Mouse (Mus musculus): ENCODE measurements around the gene Stat3. TPM values are rescaled to one million over a fixed set of nuclear protein-coding genes. Genes with fewer than 3 reads are reported as not detected.

Gene Stat3
- polyA plus RNA-seq, 1 experiment from 2014 or later = 23.3 TPM

- Histone ChIP-seq H3K4me3 (ENCODE audit: low read depth, low read length) (peak overlapping the region; percentile 17), H3K27ac (ENCODE audit: low read depth, low read length) (no peak overlapping the region)
These were observed 20.1 kb upstream of the Stat3 start for GRCm38 (mm10) chr11:100959464-100959810.

DNA sequence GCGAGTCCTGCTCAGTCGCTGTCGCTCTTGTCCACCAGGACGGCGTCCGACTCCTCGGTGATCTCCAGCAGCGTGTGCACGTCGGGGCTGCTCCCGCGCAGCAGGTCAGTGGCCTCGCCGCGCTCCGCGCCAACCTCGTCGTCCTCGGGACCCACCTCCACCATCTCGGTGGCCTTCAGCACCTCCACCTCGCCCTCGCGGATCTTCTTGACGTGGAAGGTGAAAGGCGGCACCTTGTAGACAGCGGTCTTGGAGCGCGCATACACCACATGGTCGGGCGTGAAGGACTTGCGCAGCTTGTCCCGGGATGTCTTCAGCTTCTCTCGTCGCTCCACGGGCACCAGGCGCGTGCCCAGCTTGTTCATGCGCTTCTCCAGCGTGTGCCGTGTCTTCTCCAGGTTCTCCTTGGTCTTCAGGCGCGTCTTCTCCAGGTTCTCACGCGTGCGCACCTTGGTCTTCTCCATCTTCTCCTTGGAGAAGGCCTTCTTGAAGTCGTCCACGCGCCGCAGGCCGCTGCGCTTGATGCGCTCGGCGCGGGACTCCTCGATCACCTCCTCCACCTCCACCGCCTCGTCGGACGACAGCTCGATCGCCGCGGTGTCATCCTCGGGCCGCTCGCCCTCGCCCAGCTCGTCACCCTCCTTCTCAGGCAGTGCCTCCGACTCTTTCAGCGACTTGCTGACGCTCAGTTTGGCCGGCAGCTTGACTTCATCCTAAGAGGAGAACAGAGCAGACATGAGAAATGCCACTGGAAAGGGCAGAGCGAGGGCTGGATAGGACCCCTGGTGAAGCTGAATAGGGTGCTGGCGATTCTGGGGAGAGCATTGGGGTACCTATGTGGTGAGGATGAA is 19.5 kb upstream of the Stat3 start:
- Histone ChIP-seq H3K36me3 (ENCODE audit: control insufficient read depth, insufficient read depth, low read length) (no peaks in the 10 kb centered on the region), H3K4me1 (ENCODE audit: control insufficient read depth, insufficient read depth, low read length) (no peaks in the 10 kb centered on the region), H3K27me3 (replicated peaks; ENCODE audit: control insufficient read depth, insufficient read depth, low read length) (peaks cover 26% of the 10 kb centered on the region), H3K9me3 (replicated peaks; ENCODE audit: control insufficient read depth, low read length) (no peaks in the 10 kb centered on the region), H3K9ac (ENCODE audit: low read length) (peak overlapping the region; percentile 17; the same call in 1 of the 2 replicates), H3K4me3 (ENCODE audit: low read depth, low read length) (peak overlapping the region; percentile 17), H3K27ac (ENCODE audit: low read depth, low read length) (no peak overlapping the region), H3K4me2 (ENCODE audit: low read length) (peak overlapping the region; percentile 39)
- ATAC-seq (no peak), DNase-seq (ENCODE audit: low spot score) (no peak)
- WGBS = 9% methylated on average over 76 of the region's 76 CpGs

More at GRCm38 (mm10) chr11:100959464-100959810, 20.1 kb upstream of the Stat3 start:
- peak; percentile 84 for DNase-seq (ENCODE audit: low spot score)
- Histone ChIP-seq H3K9me3 (replicated peaks; ENCODE audit: control insufficient read depth, low read length) (no peaks in the 10 kb centered on the region), H3K4me1 (ENCODE audit: control insufficient read depth, insufficient read depth, low read length) (no peaks in the 10 kb centered on the region), H3K4me2 (ENCODE audit: low read length) (peak overlapping the region; percentile 39), H3K9ac (ENCODE audit: low read length) (no peak overlapping the region), H3K27me3 (replicated peaks; ENCODE audit: control insufficient read depth, insufficient read depth, low read length) (peaks cover 26% of the 10 kb centered on the region), H3K36me3 (ENCODE audit: control insufficient read depth, insufficient read depth, low read length) (no peaks in the 10 kb centered on the region)
- WGBS = 3% methylated on average over 14 of the region's 14 CpGs
- no peak for ATAC-seq

DNA sequence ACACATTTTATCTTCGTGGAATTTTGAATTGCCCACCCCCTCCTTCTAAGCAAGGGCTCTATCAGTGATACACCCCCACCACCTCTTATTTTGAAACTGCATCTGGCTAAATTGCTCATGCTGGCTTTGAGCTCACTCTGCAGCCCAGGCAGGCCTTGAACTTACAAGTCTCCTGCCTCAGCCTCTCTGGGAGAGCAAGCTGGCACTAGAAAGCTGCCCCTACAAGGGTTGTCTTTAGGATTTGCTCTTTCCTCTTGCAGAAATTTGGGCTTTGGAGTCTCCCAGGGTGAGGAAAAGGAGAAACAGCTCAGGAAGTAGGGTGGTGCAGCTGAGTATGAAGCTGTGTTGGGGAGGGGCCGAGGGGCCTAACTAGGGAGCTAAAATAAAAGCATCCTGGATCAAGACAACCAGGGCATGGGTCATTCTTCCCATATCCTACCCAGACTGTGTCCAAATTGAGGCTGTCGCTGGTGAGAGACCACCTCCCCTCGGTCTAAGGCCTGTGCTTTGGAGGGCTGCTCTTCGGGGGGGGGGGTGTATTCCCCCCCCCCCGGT is 18.7 kb upstream of the Stat3 start:
- DNase-seq (ENCODE audit: low spot score) (no peak), ATAC-seq (no peak)
- Histone ChIP-seq H3K4me3 (ENCODE audit: low read depth, low read length) (no peak overlapping the region), H3K27me3 (replicated peaks; ENCODE audit: control insufficient read depth, insufficient read depth, low read length) (peaks cover 26% of the 10 kb centered on the region), H3K27ac (ENCODE audit: low read depth, low read length) (no peak overlapping the region), H3K4me2 (ENCODE audit: low read length) (no peak overlapping the region), H3K9ac (ENCODE audit: low read length) (no peak overlapping the region), H3K4me1 (ENCODE audit: control insufficient read depth, insufficient read depth, low read length) (no peaks in the 10 kb centered on the region), H3K36me3 (ENCODE audit: control insufficient read depth, insufficient read depth, low read length) (no peaks in the 10 kb centered on the region), H3K9me3 (replicated peaks; ENCODE audit: control insufficient read depth, low read length) (no peaks in the 10 kb centered on the region)
- WGBS = 33% methylated on average over 6 of the region's 6 CpGs

DNA sequence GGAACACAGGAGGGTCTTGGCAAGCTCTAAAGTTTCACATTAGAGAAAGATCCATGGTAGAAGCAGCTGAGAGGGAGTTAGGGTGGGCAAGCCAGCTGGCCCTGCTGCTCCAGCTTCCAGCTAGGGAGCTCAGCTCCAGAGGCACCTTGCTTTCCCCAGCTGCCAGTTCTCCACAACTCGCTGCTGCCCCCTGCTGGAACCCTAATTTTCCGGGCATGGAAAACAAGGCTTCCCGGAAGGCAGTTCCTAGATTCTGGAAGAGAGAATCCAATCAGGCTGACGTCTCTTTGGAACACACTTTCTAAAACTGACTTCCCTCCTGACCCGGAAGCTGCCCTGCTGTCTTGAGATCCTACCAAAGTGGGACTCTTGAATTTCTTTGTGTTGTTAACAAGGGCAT is 17.9 kb upstream of the Stat3 start:
- H3K4me2 ChIP-seq (ENCODE audit: low read length) = no peak overlapping the region
- DNase-seq (ENCODE audit: low spot score) (peak; percentile 92), ATAC-seq (peak; percentile 55)
- no peak overlapping the region for H3K27ac ChIP-seq (ENCODE audit: low read depth, low read length)
- peaks cover 26% of the 10 kb centered on the region for H3K27me3 ChIP-seq (replicated peaks; ENCODE audit: control insufficient read depth, insufficient read depth, low read length)
- no peak overlapping the region for H3K9ac ChIP-seq (ENCODE audit: low read length)
- no peaks in the 10 kb centered on the region for H3K36me3 ChIP-seq (ENCODE audit: control insufficient read depth, insufficient read depth, low read length)
- no peak overlapping the region for H3K4me3 ChIP-seq (ENCODE audit: low read depth, low read length)
- H3K4me1 ChIP-seq (ENCODE audit: control insufficient read depth, insufficient read depth, low read length) = no peaks in the 10 kb centered on the region
- 5% methylated on average over 5 of the region's 5 CpGs for WGBS
- H3K9me3 ChIP-seq (replicated peaks; ENCODE audit: control insufficient read depth, low read length) = no peaks in the 10 kb centered on the region

GRCm38 (mm10) chr11:100949540-100949939 is 10.2 kb upstream of the Stat3 start:
- no peak overlapping the region for H3K9ac ChIP-seq (ENCODE audit: low read length)
- no peaks in the 10 kb centered on the region for H3K27me3 ChIP-seq (replicated peaks; ENCODE audit: control insufficient read depth, insufficient read depth, low read length)
- H3K4me3 ChIP-seq (ENCODE audit: low read depth, low read length) = no peak overlapping the region
- WGBS = 93% methylated on average over 1 of the region's 1 CpGs
- H3K4me1 ChIP-seq (ENCODE audit: control insufficient read depth, insufficient read depth, low read length) = no peaks in the 10 kb centered on the region
- H3K36me3 ChIP-seq (ENCODE audit: control insufficient read depth, insufficient read depth, low read length) = no peaks in the 10 kb centered on the region
- no peak overlapping the region for H3K27ac ChIP-seq (ENCODE audit: low read depth, low read length)
- no peaks in the 10 kb centered on the region for H3K9me3 ChIP-seq (replicated peaks; ENCODE audit: control insufficient read depth, low read length)
- ATAC-seq (no peak), DNase-seq (ENCODE audit: low spot score) (no peak)
- no peak overlapping the region for H3K4me2 ChIP-seq (ENCODE audit: low read length)

GRCm38 (mm10) chr11:100948317-100948716 is 9.0 kb upstream of the Stat3 start:
- no peak overlapping the region for H3K9ac ChIP-seq (ENCODE audit: low read length)
- H3K27me3 ChIP-seq (replicated peaks; ENCODE audit: control insufficient read depth, insufficient read depth, low read length) = no peaks in the 10 kb centered on the region
- no peak for ATAC-seq
- no peaks in the 10 kb centered on the region for H3K36me3 ChIP-seq (ENCODE audit: control insufficient read depth, insufficient read depth, low read length)
- no peak for DNase-seq (ENCODE audit: low spot score)
- WGBS = 55% methylated on average over 4 of the region's 4 CpGs
- no peak overlapping the region for H3K4me2 ChIP-seq (ENCODE audit: low read length)
- no peaks in the 10 kb centered on the region for H3K4me1 ChIP-seq (ENCODE audit: control insufficient read depth, insufficient read depth, low read length)
- no peak overlapping the region for H3K4me3 ChIP-seq (ENCODE audit: low read depth, low read length)
- H3K9me3 ChIP-seq (replicated peaks; ENCODE audit: control insufficient read depth, low read length) = no peaks in the 10 kb centered on the region
- H3K27ac ChIP-seq (ENCODE audit: low read depth, low read length) = no peak overlapping the region

DNA sequence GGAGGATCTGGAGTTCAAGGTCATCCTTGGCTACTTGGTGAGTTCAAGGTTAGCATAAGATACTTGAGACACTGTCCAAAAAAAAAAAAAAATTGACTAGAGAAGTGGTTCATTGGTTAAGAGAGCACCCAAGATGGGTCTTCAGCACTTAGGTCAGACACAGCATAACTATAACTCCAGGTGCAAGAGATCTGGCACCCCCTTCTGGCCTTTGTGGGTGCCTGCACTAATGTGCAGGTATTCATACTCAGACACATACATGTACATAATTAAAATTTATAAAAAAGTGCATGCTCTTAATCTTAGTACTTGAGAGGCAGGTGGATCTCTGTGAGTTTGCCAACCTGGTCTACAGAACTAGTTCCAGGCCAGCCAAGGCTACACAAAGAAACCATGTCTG is 8.2 kb upstream of the Stat3 start:
- Histone ChIP-seq H3K27me3 (replicated peaks; ENCODE audit: control insufficient read depth, insufficient read depth, low read length) (no peaks in the 10 kb centered on the region), H3K4me3 (ENCODE audit: low read depth, low read length) (no peak overlapping the region), H3K36me3 (ENCODE audit: control insufficient read depth, insufficient read depth, low read length) (no peaks in the 10 kb centered on the region), H3K9ac (ENCODE audit: low read length) (no peak overlapping the region), H3K27ac (ENCODE audit: low read depth, low read length) (no peak overlapping the region), H3K4me1 (ENCODE audit: control insufficient read depth, insufficient read depth, low read length) (no peaks in the 10 kb centered on the region), H3K4me2 (ENCODE audit: low read length) (no peak overlapping the region), H3K9me3 (replicated peaks; ENCODE audit: control insufficient read depth, low read length) (no peaks in the 10 kb centered on the region)
- no peak for DNase-seq (ENCODE audit: low spot score)
- ATAC-seq = no peak

DNA sequence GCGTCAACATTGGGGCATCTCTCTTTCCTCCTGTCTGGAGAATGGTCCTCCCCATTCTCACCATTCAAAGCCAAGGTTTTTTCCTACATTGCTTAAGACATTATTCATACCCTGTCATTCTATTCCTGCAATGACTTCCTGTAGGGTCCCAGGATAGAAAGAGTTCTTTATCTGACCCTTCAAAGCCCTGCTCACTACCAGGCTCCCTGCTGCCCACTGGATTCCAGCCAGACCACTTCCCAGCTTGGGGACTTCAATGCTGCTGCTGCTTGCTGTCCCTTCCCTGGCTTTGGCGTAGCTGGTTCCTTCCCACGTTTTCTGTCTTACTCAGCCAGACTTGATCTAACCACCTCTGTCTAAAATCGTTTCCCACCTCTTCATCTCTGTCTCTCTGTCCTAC is 7.5 kb upstream of the Stat3 start:
- no peaks in the 10 kb centered on the region for H3K27me3 ChIP-seq (replicated peaks; ENCODE audit: control insufficient read depth, insufficient read depth, low read length)
- H3K4me2 ChIP-seq (ENCODE audit: low read length) = no peak overlapping the region
- H3K9me3 ChIP-seq (replicated peaks; ENCODE audit: control insufficient read depth, low read length) = no peaks in the 10 kb centered on the region
- no peak for DNase-seq (ENCODE audit: low spot score)
- 35% methylated on average over 4 of the region's 4 CpGs for WGBS
- H3K9ac ChIP-seq (ENCODE audit: low read length) = no peak overlapping the region
- H3K4me1 ChIP-seq (ENCODE audit: control insufficient read depth, insufficient read depth, low read length) = no peaks in the 10 kb centered on the region
- H3K27ac ChIP-seq (ENCODE audit: low read depth, low read length) = no peak overlapping the region
- no peaks in the 10 kb centered on the region for H3K36me3 ChIP-seq (ENCODE audit: control insufficient read depth, insufficient read depth, low read length)
- H3K4me3 ChIP-seq (ENCODE audit: low read depth, low read length) = no peak overlapping the region
- no peak for ATAC-seq

- DNase-seq (ENCODE audit: low spot score) (no peak), ATAC-seq (no peak)
- no peaks in the 10 kb centered on the region for H3K27me3 ChIP-seq (replicated peaks; ENCODE audit: control insufficient read depth, insufficient read depth, low read length)
- no peaks in the 10 kb centered on the region for H3K9me3 ChIP-seq (replicated peaks; ENCODE audit: control insufficient read depth, low read length)
- H3K9ac ChIP-seq (ENCODE audit: low read length) = no peak overlapping the region
- H3K4me1 ChIP-seq (ENCODE audit: control insufficient read depth, insufficient read depth, low read length) = peaks cover 6% of the 10 kb centered on the region; the same call in 1 of the 2 replicates
- no peaks in the 10 kb centered on the region for H3K36me3 ChIP-seq (ENCODE audit: control insufficient read depth, insufficient read depth, low read length)
- H3K4me3 ChIP-seq (ENCODE audit: low read depth, low read length) = no peak overlapping the region
- no peak overlapping the region for H3K4me2 ChIP-seq (ENCODE audit: low read length)
- WGBS = 100% methylated on average over 1 of the region's 1 CpGs
- no peak overlapping the region for H3K27ac ChIP-seq (ENCODE audit: low read depth, low read length)
These were observed 3.0 kb upstream of the Stat3 start for GRCm38 (mm10) chr11:100942388-100942787.

All from forebrain, embryonic 14.5 days (tissue).